Mouse (Mus musculus): ENCODE measurements around the gene H2-M10.1. TPM values are rescaled to one million over a fixed set of nuclear protein-coding genes. Genes with fewer than 3 reads are reported as not detected.
"Not testable (repeated sequence)": the region's sequence is repeated elsewhere in the genome, so short reads cannot be mapped to it uniquely, and the experiment has no call there.

Gene H2-M10.1
- not detected in 2 replicates for polyA plus RNA-seq (2015; fragmentation: Nextera tagmentation; extraction: Ambion mirVana)

- no peak for DNase-seq (ENCODE audit: low spot score)
- no peak within 1 kb of the TSS for H3K4me3 ChIP-seq (ENCODE audit: low read depth, low read length)
- TF ChIP-seq CTCF (IDR thresholded peaks at IDR 0.05; ENCODE audit: low read depth) (no peak), EP300 (optimal IDR thresholded peaks at IDR 0.05) (no peak)
- H3K4me2 ChIP-seq (replicated peaks; ENCODE audit: low read depth): no peak within 1 kb of the TSS
- H3K27me3 ChIP-seq (ENCODE audit: control insufficient read depth, insufficient read depth, low read length): no peaks in the 10 kb centered on the region
- no peaks in the 10 kb centered on the region for H3K9me3 ChIP-seq (ENCODE audit: control insufficient read depth, low read length)
- WGBS: 90% methylated on average over 4 of the region's 4 CpGs
- H3K27ac ChIP-seq (replicated peaks): no peak within 1 kb of the TSS
- no peak within 1 kb of the TSS for H3K9ac ChIP-seq (ENCODE audit: low read length)
- no peak for ATAC-seq (ENCODE audit: low FRiP score, low TSS enrichment)
- H3K36me3 ChIP-seq (ENCODE audit: control insufficient read depth, insufficient read depth, low read length): no peaks in the 10 kb centered on the region
- H3K4me1 ChIP-seq (replicated peaks; ENCODE audit: control insufficient read depth, insufficient read depth): no peaks in the 10 kb centered on the region
Measured at GRCm38 (mm10) chr17:36326055-36326454, at the start of gene H2-M10.1. Gene H2-M10.1 (minus strand): TSS chr17:36326155.

- H3K36me3 ChIP-seq (ENCODE audit: control insufficient read depth, insufficient read depth, low read length); DNase-seq (ENCODE audit: low spot score); H3K4me2 ChIP-seq (replicated peaks; ENCODE audit: low read depth); H3K27me3 ChIP-seq (ENCODE audit: control insufficient read depth, insufficient read depth, low read length); H3K9ac ChIP-seq (ENCODE audit: low read length); H3K4me3 ChIP-seq (ENCODE audit: low read depth, low read length); H3K4me1 ChIP-seq (replicated peaks; ENCODE audit: control insufficient read depth, insufficient read depth); ATAC-seq (ENCODE audit: low FRiP score, low TSS enrichment); H3K27ac ChIP-seq (replicated peaks); H3K9me3 ChIP-seq (ENCODE audit: control insufficient read depth, low read length): not testable (repeated sequence)
- WGBS: 90% methylated on average over 2 of the region's 2 CpGs
Measured at GRCm38 (mm10) chr17:36368317-36368716, 42.4 kb upstream of the H2-M10.1 start, which contains the start of gene H2-M10.3. Gene H2-M10.3 (minus strand): TSS chr17:36368417.

- H3K9me3 ChIP-seq (ENCODE audit: control insufficient read depth, low read length); H3K36me3 ChIP-seq (ENCODE audit: control insufficient read depth, insufficient read depth, low read length); H3K27me3 ChIP-seq (ENCODE audit: control insufficient read depth, insufficient read depth, low read length); H3K27ac ChIP-seq (replicated peaks); ATAC-seq (ENCODE audit: low FRiP score, low TSS enrichment); H3K9ac ChIP-seq (ENCODE audit: low read length); H3K4me3 ChIP-seq (ENCODE audit: low read depth, low read length); DNase-seq (ENCODE audit: low spot score); H3K4me1 ChIP-seq (replicated peaks; ENCODE audit: control insufficient read depth, insufficient read depth); H3K4me2 ChIP-seq (replicated peaks; ENCODE audit: low read depth): not testable (repeated sequence)
Measured at GRCm38 (mm10) chr17:36362404-36362803, 36.4 kb upstream of the H2-M10.1 start.

GRCm38 (mm10) chr17:36357512-36357911 is 31.6 kb upstream of the H2-M10.1 start:
- not testable (repeated sequence) for H3K9ac ChIP-seq (ENCODE audit: low read length); H3K4me3 ChIP-seq (ENCODE audit: low read depth, low read length); H3K4me2 ChIP-seq (replicated peaks; ENCODE audit: low read depth); H3K36me3 ChIP-seq (ENCODE audit: control insufficient read depth, insufficient read depth, low read length); H3K27me3 ChIP-seq (ENCODE audit: control insufficient read depth, insufficient read depth, low read length); H3K27ac ChIP-seq (replicated peaks); ATAC-seq (ENCODE audit: low FRiP score, low TSS enrichment); H3K9me3 ChIP-seq (ENCODE audit: control insufficient read depth, low read length); H3K4me1 ChIP-seq (replicated peaks; ENCODE audit: control insufficient read depth, insufficient read depth)
- TF ChIP-seq CTCF (IDR thresholded peaks at IDR 0.05; ENCODE audit: low read depth): peak; percentile 79
- peak; percentile 35 for DNase-seq (ENCODE audit: low spot score)

- no peak overlapping the region for H3K27ac ChIP-seq (replicated peaks)
- no peak overlapping the region for H3K9ac ChIP-seq (ENCODE audit: low read length)
- no peak overlapping the region for H3K4me3 ChIP-seq (ENCODE audit: low read depth, low read length)
- H3K9me3 ChIP-seq (ENCODE audit: control insufficient read depth, low read length): no peaks in the 10 kb centered on the region
- H3K36me3 ChIP-seq (ENCODE audit: control insufficient read depth, insufficient read depth, low read length): no peaks in the 10 kb centered on the region
- no peak for TF ChIP-seq EP300 (optimal IDR thresholded peaks at IDR 0.05)
- no peak for TF ChIP-seq CTCF (IDR thresholded peaks at IDR 0.05; ENCODE audit: low read depth)
- WGBS: 22% methylated on average over 3 of the region's 3 CpGs
- ATAC-seq (ENCODE audit: low FRiP score, low TSS enrichment) (no peak), DNase-seq (ENCODE audit: low spot score) (no peak)
- no peaks in the 10 kb centered on the region for H3K4me1 ChIP-seq (replicated peaks; ENCODE audit: control insufficient read depth, insufficient read depth)
- H3K27me3 ChIP-seq (ENCODE audit: control insufficient read depth, insufficient read depth, low read length): no peaks in the 10 kb centered on the region
- H3K4me2 ChIP-seq (replicated peaks; ENCODE audit: low read depth): no peak overlapping the region
Measured at GRCm38 (mm10) chr17:36355763-36356162, 29.8 kb upstream of the H2-M10.1 start.

- H3K9me3 ChIP-seq (ENCODE audit: control insufficient read depth, low read length); H3K9ac ChIP-seq (ENCODE audit: low read length); H3K36me3 ChIP-seq (ENCODE audit: control insufficient read depth, insufficient read depth, low read length); H3K4me3 ChIP-seq (ENCODE audit: low read depth, low read length); H3K4me1 ChIP-seq (replicated peaks; ENCODE audit: control insufficient read depth, insufficient read depth); H3K4me2 ChIP-seq (replicated peaks; ENCODE audit: low read depth); ATAC-seq (ENCODE audit: low FRiP score, low TSS enrichment); H3K27ac ChIP-seq (replicated peaks); H3K27me3 ChIP-seq (ENCODE audit: control insufficient read depth, insufficient read depth, low read length): not testable (repeated sequence)
- TF ChIP-seq CTCF (IDR thresholded peaks at IDR 0.05; ENCODE audit: low read depth): peak; percentile 81
- peak; percentile 37 for DNase-seq (ENCODE audit: low spot score)
Measured at GRCm38 (mm10) chr17:36355343-36355742, 29.4 kb upstream of the H2-M10.1 start.
